Comparison of ENCODE assay signal across 16 mouse cellular contexts in genomic region chr9:119964206-119964605, GRCm38 (mm10). TPM values are rescaled to one million over a fixed set of nuclear protein-coding genes. Genes with fewer than 3 reads are reported as not detected.
DNase-seq lines count a peak whose midpoint lies in the region; ATAC-seq and TF ChIP-seq lines count a peak whose summit lies in the region.
"Had no signal": no experiment of that assay in that cellular context is flagged by ENCODE, and none has a peak within 500 bp of the region (broad histone marks: within the 10 kb centered on the region; RNA-seq: fewer than 3 reads in every experiment).

No protein-coding gene starts in this region.

- no peak for DNase-seq in gastrocnemius, adult 2 months
- no peak for DNase-seq in gastrocnemius, postnatal 4 days (ENCODE audit: low spot score in 2 of 2)
- peak; percentile 77 to 86 for DNase-seq in lung, adult 18-20 months
- no peak for DNase-seq in left cerebral cortex, adult 8-10 months (ENCODE audit: low spot score in 2 of 2)
- DNase-seq in cerebellum, adult 11-12 months = no peak
- DNase-seq: B cell, adult 2 months; embryo, embryonic 11 days; thymus, postnatal 25 days had no signal

- no peaks in the 10 kb centered on the region for H3K36me3 ChIP-seq in heart, embryonic 14.5 days (ENCODE audit: control insufficient read depth, insufficient read depth, low read length)
- no peaks in the 10 kb centered on the region for H3K36me3 ChIP-seq in neural tube, embryonic 15.5 days
- H3K36me3 ChIP-seq: liver, embryonic 15.5 days had no signal

- H3K4me3 ChIP-seq in gastrocnemius, adult 2 months = peak overlapping the region; percentile 5; the same call in 1 of the 2 replicates
- H3K4me3 ChIP-seq in brown adipose tissue, adult 24 weeks (ENCODE audit: insufficient read depth, low read depth, low read length) = no peak overlapping the region
- 0 out of 4 replicates have a peak overlapping the region, but pooled peaks of 1 of the 2 experiments have one; percentile 6 for H3K4me3 ChIP-seq in heart, embryonic 14.5 days (ENCODE audit: control insufficient read depth in 1 of 2, insufficient read depth in 1 of 2, low read depth in 1 of 2, low read length in 2 of 2)
- no peak overlapping the region for H3K4me3 ChIP-seq in neural tube, embryonic 15.5 days (replicated peaks)
- H3K4me3 ChIP-seq: liver, embryonic 15.5 days had no signal

- 42% methylated on average over 3 of the region's 3 CpGs for WGBS in heart, embryonic 14.5 days
- WGBS in neural tube, embryonic 15.5 days = 90% methylated on average over 3 of the region's 3 CpGs

- H3K27me3 ChIP-seq in heart, embryonic 14.5 days (ENCODE audit: control insufficient read depth, insufficient read depth, low read length) = no peaks in the 10 kb centered on the region
- H3K27me3 ChIP-seq in neural tube, embryonic 15.5 days (replicated peaks) = no peaks in the 10 kb centered on the region; the same call in 1 of the 2 replicates
- H3K27me3 ChIP-seq: liver, embryonic 15.5 days had no signal

- ATAC-seq in heart, embryonic 14.5 days (ENCODE audit: insufficient number of reproducible peaks, insufficient read depth, low FRiP score, low read depth) = 0 out of 2 replicates have a peak, but pooled peaks have one; percentile 25
- ATAC-seq in neural tube, embryonic 15.5 days (ENCODE audit: low FRiP score) = no peak

- H3K4me1 ChIP-seq in brown adipose tissue, adult 24 weeks (ENCODE audit: control insufficient read depth, insufficient read depth, insufficient read length, low read length) = peaks cover 4% of the 10 kb centered on the region; the same call in 1 of the 2 replicates
- peaks cover 10 to 24% of the 10 kb centered on the region in 2 experiments; a peak in 3 of 4 replicates for H3K4me1 ChIP-seq in heart, embryonic 14.5 days (ENCODE audit: control insufficient read depth in 2 of 2, insufficient read depth in 2 of 2, low read length in 2 of 2)
- no peaks in the 10 kb centered on the region for H3K4me1 ChIP-seq in neural tube, embryonic 15.5 days

- H3K4me2 ChIP-seq in heart, embryonic 14.5 days (ENCODE audit: low read length) = peak overlapping the region; percentile 27; the same call in 1 of the 2 replicates
- H3K4me2 ChIP-seq in neural tube, embryonic 15.5 days = no peak overlapping the region
- H3K4me2 ChIP-seq: liver, embryonic 15.5 days had no signal

- no peak overlapping the region for H3K9ac ChIP-seq in heart, embryonic 14.5 days (ENCODE audit: low read length)
- no peak overlapping the region for H3K9ac ChIP-seq in neural tube, embryonic 15.5 days (replicated peaks)
- H3K9ac ChIP-seq: liver, embryonic 15.5 days had no signal

- intact Hi-C loops in gastrocnemius, adult 2 months (cut with DNase I) = no loop called here

- H3K9me3 ChIP-seq in heart, embryonic 14.5 days (ENCODE audit: control insufficient read depth, low read length) = no peaks in the 10 kb centered on the region
- H3K9me3 ChIP-seq in neural tube, embryonic 15.5 days (replicated peaks) = no peaks in the 10 kb centered on the region
- H3K9me3 ChIP-seq: liver, embryonic 15.5 days had no signal

- TF ChIP-seq CTCF in gastrocnemius, adult 2 months (IDR thresholded peaks at IDR 0.05) = no peak

- H3K27ac ChIP-seq in gastrocnemius, adult 2 months = peak overlapping the region; percentile 74
- H3K27ac ChIP-seq in brown adipose tissue, adult 24 weeks (replicated peaks; ENCODE audit: low read depth, low read length) = peak overlapping the region; percentile 62
- peak overlapping the region; percentile 62 to 76 for H3K27ac ChIP-seq in heart, embryonic 14.5 days (replicated peaks in 1 of 2; ENCODE audit: control insufficient read depth in 1 of 2, insufficient read depth in 1 of 2, low read depth in 2 of 2, low read length in 2 of 2)
- no peak overlapping the region for H3K27ac ChIP-seq in neural tube, embryonic 15.5 days (replicated peaks)
- H3K27ac ChIP-seq: liver, embryonic 15.5 days had no signal

RNA-seq across cellular contexts. Expression of gene Csrnp1, which starts 20.3 kb away (rescaled TPM):
- 10 to 100 TPM in 1 of 2 experiments, 1 to 10 TPM in 1; 5.9 to 12.0 TPM for total RNA-seq in gastrocnemius, adult 2 months (2021)
- total RNA-seq in gastrocnemius, postnatal 4 days (2021) = 1 to 10 TPM; 4.5 to 5.4 TPM
- 3.1 and 7.0 TPM in 2 replicates for polyA plus RNA-seq in brown adipose tissue, adult 24 weeks (2012; ENCODE audit: insufficient read depth, insufficient read length, missing spikeins)
- polyA plus RNA-seq in heart, embryonic 14.5 days (2014; fragmentation: Nextera tagmentation; extraction: Ambion mirVana) = 1.7 and 3.2 TPM in 2 replicates
- total RNA-seq in left cerebral cortex, adult 8-10 months (2022) = 10 to 100 TPM; 13.4 to 25.5 (median 14.7) TPM
- 1.4 and 3.4 TPM in 2 replicates for polyA plus RNA-seq in neural tube, embryonic 15.5 days (2015; fragmentation: Nextera tagmentation; extraction: Ambion mirVana)

RNA-seq across cellular contexts. Expression of gene Ttc21a, which starts 26.8 kb away (rescaled TPM):
- total RNA-seq in gastrocnemius, adult 2 months (2021) = not detected
- total RNA-seq in gastrocnemius, postnatal 4 days (2021) = under 1 TPM; 0.15 to 0.34 TPM
- polyA plus RNA-seq in brown adipose tissue, adult 24 weeks (2012; ENCODE audit: insufficient read depth, insufficient read length, missing spikeins) = not detected in 2 replicates
- 0.07 and 0.49 TPM in 2 replicates for polyA plus RNA-seq in heart, embryonic 14.5 days (2014; fragmentation: Nextera tagmentation; extraction: Ambion mirVana)
- 1 to 10 TPM in 1 of 4 experiments, under 1 TPM in 3; 0.70 to 1.2 (median 0.81) TPM for total RNA-seq in left cerebral cortex, adult 8-10 months (2022)
- polyA plus RNA-seq in neural tube, embryonic 15.5 days (2015; fragmentation: Nextera tagmentation; extraction: Ambion mirVana) = 0.74 and 0.80 TPM in 2 replicates
- total RNA-seq: MEL had no signal

RNA-seq across cellular contexts. Expression of gene Gorasp1, which starts 26.8 kb away (rescaled TPM):
- 10 to 100 TPM; 20.5 to 21.4 TPM for total RNA-seq in gastrocnemius, adult 2 months (2021)
- total RNA-seq in gastrocnemius, postnatal 4 days (2021) = 10 to 100 TPM; 18.8 to 25.2 TPM
- polyA plus RNA-seq in brown adipose tissue, adult 24 weeks (2012; ENCODE audit: insufficient read depth, insufficient read length, missing spikeins) = 6.2 and 8.3 TPM in 2 replicates
- polyA plus RNA-seq in heart, embryonic 14.5 days (2014; fragmentation: Nextera tagmentation; extraction: Ambion mirVana) = 19.5 and 23.2 TPM in 2 replicates
- 10 to 100 TPM; 32.8 to 40.9 (median 36.8) TPM for total RNA-seq in left cerebral cortex, adult 8-10 months (2022)
- polyA plus RNA-seq in neural tube, embryonic 15.5 days (2015; fragmentation: Nextera tagmentation; extraction: Ambion mirVana) = 24.0 and 25.7 TPM in 2 replicates

RNA-seq across cellular contexts. Expression of gene Xirp1, which starts 59.2 kb away (rescaled TPM):
- total RNA-seq in gastrocnemius, adult 2 months (2021) = 100 to 1,000 TPM in 1 of 2 experiments, 10 to 100 TPM in 1; 70.1 to 116 TPM
- 100 to 1,000 TPM; 101 to 111 TPM for total RNA-seq in gastrocnemius, postnatal 4 days (2021)
- 1.6 and 2.8 TPM in 2 replicates for polyA plus RNA-seq in brown adipose tissue, adult 24 weeks (2012; ENCODE audit: insufficient read depth, insufficient read length, missing spikeins)
- polyA plus RNA-seq in heart, embryonic 14.5 days (2014; fragmentation: Nextera tagmentation; extraction: Ambion mirVana) = 57.1 and 59.9 TPM in 2 replicates
- under 1 TPM; 0.07 to 0.51 (median 0.31) TPM for total RNA-seq in left cerebral cortex, adult 8-10 months (2022)
- polyA plus RNA-seq in neural tube, embryonic 15.5 days (2015; fragmentation: Nextera tagmentation; extraction: Ambion mirVana) = 0.09 and 0.14 TPM in 2 replicates
- total RNA-seq: MEL; neutrophil, adult 5-6 weeks had no signal
- polyA plus RNA-seq: hindbrain, embryonic 11.5 days; midbrain, postnatal 0 days had no signal

Comparison
In these comparisons a context has a peak if more than half of its experiments do, and no peak if none do; other contexts are left out.
1. DNase-seq: peak in lung, adult 18-20 months (2 of 2); none in gastrocnemius, adult 2 months (single experiment), gastrocnemius, postnatal 4 days (0 of 2), left cerebral cortex, adult 8-10 months (0 of 2) and cerebellum, adult 11-12 months (single experiment).